Mouse (Mus musculus): ENCODE measurements around the gene Aco1. TPM values are rescaled to one million over a fixed set of nuclear protein-coding genes. Genes with fewer than 3 reads are reported as not detected.
A peak's percentile ranks its signal among the peaks of the same experiment; 100 is the strongest.

Aco1 gene
- total RNA-seq, 2 experiments from 2014 or later, result 18.5 to 19.2 TPM

DNA sequence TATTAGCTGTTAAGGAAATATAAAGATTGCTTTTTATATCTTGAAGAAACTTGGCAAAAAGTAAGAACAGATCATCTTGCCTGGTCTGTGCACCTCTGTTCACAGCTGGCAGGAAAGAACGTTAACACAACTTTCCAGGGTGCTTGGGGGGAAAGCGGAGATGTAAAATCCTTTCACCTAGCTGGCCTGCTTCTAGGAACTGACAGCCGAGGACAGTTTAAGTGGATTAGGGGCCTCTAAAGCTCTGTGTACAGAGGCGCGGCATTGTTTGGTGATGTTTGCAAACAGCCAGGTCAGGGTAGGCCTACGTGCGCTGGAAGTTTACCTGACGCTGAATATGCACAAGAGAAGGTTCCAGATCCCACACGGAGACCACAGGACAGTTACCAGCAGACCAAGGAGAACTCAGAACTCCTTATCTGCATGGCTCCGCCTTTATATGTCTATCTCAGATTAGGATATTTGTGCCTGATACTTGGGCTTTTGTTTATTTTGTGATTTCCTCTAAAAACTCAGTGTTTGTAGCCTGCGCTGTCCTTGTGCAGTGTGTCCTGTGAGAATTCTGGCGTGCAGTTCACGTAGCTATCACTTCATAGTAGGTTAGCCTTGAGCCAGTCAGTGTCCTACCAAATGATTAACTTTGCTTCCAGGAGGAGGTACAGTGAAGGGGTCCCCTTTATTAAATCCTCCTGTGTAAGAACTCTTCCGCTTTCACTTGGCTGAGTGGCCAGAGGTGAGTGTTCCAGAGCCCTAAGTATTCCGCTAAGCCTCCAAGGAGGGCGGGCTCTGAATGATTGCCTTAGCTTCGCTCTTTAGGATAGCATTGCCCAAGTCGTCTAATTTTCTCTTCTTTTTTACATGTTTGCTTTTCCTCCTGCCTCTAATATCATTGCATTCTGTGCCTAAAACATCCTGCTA lies 14.0 kb downstream of the Aco1 start:
- ATAC-seq (replicated peaks; ENCODE audit: poor library complexity), result no peak

DNA sequence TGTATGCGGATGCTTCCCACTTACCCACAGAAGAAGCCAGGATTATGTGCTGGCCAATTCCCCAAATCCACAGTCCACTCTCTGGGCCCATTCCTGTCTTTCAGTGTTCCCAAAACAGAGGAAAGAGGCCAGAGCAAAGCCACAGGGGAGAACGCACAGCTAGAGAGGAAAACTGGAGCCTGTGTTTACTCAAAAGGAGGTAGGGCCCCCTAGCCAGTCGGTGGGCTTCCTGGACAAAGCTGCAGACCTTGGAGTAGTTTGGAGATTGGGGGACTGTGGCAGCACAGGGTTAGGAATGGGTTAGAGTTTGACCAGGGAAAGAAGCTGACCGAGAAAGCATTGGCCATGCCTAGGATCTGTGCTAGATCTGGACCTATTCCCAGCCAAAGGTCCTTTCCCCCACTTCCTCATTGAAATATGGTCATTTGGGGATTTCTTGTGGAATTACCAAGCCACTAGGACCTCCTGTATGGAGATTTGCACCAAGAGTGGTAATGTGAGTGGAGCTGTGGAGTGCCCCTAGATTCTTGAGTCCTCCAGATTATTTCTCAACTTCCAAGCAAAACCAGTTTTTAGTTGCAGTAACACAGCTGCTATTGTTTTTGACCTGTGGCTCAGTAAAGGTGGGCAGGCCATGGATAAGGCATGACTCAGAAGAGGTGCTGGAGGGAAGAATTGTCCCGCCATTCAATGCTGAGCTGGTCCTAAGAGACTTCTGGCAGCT lies 14.8 kb downstream of the Aco1 start:
- no peak for ATAC-seq (replicated peaks; ENCODE audit: poor library complexity)

DNA sequence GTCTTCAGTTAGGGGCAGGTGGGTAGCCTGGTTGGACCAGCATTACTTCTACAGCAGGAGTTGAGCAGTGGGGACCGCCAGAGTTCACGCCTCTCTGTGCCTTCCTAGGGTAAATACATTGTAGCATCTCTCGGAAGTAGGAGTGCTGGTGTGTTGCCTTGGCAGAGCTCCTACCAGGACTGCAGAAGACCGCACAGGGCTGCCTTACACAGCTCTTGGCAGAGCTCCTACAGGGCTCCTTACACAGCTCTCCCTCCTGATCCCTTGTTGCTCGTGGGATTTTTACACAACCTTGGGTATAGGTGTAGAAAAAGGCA lies 15.3 kb downstream of the Aco1 start:
- ATAC-seq (replicated peaks; ENCODE audit: poor library complexity), result no peak

DNA sequence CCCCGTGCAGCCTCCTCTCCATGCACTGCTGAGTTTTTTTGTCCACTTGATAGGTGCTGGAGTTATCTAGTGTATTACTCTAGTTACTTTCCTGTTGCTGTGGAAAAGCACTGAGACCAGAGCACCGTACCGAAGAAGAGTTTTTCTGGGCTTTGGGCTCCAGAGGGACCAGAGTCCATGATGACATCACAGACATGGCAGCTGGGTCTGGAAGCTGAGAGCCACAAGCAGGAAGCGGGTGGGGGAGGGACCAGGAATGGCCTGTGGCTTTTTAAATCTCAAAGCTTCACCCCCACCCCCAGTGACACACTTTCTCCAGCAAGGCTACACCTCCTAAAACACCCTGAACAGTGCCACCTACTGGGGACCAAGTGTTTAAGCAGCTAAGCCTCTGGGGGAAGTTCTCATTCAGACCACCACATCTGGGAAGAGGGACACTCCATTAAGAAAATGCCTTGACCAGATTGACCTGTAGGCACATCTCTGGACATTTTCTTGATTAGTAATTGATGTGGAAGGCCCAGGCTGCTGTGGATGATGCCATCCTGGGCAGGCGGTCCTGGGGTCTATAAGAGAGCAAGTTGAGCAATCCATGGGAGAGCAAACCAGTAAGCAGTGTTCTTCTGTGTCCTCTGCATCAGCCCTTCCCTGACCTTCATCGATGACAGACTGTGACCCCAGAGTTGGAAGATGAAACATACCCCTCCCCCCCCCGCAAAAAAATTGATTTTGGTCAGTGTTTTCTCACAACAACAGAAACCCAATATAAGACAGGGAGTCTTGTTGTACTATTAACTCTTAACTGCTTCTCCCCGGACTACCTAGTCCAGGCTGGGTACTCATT lies 17.9 kb downstream of the Aco1 start:
- no peak for ATAC-seq (replicated peaks; ENCODE audit: poor library complexity)

DNA sequence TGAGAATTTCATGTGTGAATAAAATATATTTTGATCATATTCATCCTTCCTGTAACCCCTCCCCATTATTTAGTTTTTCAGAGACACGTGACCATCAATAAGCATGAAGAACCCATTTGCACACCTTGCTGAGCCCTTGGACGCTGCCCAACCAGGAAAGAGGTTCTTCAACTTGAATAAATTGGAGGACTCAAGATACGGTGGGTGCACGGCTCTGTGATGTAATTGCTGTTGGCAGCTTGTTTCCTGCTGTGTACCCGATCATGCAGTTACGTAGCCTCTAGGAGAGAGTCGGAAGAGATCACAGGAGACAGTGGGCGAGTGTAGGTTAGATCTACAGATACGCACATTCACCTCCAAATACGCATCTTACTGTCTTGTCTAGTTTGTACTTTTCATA lies 20.8 kb downstream of the Aco1 start:
- no peak for ATAC-seq (replicated peaks; ENCODE audit: poor library complexity)

DNA sequence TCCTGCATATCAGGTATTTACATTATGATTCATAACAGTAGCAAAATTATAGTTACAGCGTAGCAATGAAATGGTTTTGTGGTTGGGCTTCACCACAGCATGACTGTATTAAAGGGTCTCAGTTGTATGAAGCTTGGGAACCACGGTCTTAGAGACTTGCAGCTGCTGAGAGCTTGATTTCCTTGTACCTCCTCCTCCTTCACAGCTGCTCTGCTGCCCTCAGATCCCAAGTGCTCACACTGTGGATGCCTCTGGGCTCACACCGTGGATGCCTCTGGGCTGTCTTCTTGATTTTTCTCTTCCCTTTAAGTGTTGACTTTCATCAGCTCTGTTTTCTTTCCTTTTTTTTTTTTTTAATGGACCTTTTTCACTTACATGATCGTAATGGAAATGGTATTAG lies 28.6 kb downstream of the Aco1 start:
- no peak for ATAC-seq (replicated peaks; ENCODE audit: poor library complexity)

DNA sequence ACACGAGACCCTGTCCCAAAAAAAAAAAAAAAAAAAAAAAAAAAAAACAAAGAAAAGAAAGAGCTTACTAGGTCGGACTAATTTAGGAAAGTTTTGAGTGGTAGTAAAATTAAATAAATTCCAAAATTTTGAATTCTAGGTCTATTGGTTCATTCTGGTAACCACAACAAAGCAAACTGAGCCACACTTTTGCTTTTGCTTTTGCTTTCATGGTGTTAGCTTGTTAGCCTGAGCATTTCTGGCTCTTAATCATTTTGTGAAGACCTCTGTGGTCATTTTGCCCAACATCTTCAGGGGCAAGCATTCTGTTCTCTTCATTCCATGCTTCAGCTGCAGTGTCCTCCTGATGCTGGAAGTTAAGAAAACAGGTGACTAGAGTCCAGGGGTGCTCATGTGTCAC lies 29.5 kb downstream of the Aco1 start:
- no peak for ATAC-seq (replicated peaks; ENCODE audit: poor library complexity)

DNA sequence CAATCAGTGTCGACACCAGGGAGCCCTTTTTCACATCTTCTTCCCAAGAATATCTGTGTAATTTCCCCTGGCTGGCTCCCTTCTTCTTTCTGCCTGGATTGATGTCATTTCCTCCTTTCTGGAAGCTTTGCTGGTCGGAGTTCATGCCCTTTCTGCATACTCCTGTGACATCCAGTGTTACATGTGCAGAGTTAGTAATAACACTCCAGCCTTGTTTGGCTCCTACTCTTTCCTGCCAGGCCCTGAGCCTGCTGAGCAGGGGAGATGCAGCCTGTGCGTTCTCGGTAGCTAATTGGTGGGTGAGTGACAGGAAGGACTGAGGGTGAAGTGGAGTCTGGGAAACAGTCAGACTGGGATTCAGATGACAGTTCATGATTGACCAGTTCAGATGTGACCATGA lies 31.4 kb downstream of the Aco1 start:
- ATAC-seq (replicated peaks; ENCODE audit: poor library complexity), result no peak

DNA sequence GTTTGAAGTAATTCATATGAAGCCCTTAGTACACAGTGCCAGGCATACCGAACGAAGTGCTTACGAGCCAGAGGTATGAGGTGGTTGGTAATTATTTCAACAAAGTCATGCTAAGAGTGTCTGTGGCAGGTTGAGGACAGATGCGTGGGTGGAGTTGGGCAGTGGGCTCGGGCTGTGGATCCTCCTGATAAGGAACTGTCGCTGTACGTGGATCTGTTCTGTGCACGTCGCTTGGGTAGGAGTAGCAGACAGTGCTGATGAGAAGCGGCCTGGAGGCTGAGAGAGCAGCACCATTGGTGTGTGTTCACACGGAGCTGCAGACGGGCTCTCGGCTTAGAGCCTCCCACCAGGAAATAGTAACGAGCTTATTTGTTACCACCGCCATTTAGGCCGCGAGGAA lies 35.7 kb downstream of the Aco1 start:
- peak; percentile 54 for ATAC-seq (replicated peaks; ENCODE audit: poor library complexity)

DNA sequence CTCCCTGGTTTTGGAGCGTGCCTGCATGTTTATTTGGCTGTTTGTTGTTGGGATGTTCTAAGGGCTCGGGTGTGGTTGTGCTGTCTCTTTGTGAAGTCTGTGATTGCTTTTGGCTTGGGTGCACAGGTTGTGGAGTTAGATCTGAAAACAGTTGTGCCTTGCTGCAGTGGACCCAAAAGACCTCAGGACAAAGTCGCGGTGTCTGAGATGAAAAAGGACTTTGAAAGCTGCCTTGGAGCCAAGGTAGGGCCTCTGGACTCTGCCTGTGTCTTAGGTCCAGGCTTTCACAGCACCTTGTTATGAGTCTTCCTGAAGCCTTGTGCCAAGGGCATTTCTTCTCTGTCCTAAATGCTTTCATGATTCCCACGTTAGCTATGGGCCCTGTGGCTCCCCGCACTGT lies 37.2 kb downstream of the Aco1 start:
- no peak for ATAC-seq (replicated peaks; ENCODE audit: poor library complexity)

DNA sequence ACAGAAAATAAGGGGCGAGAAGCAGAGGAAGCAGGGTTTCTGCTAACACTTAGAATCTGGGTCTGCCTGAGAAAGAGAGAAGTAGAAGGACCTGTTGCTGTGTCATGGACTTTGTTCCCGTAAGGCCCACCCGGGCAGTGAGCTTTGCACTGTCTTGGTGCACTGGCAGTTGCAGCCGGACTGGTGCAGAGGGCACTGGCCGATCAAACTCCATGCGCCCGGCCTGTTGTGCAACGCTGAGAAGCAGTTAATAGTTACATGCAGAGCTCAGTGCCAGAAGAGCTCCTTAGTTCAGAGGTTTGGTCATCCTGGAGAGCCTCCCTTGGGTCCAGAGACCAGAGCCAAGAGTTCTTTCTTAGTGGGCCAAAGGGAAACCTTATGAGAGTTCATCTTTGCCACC lies 38.8 kb downstream of the Aco1 start:
- no peak for ATAC-seq (replicated peaks; ENCODE audit: poor library complexity)

DNA sequence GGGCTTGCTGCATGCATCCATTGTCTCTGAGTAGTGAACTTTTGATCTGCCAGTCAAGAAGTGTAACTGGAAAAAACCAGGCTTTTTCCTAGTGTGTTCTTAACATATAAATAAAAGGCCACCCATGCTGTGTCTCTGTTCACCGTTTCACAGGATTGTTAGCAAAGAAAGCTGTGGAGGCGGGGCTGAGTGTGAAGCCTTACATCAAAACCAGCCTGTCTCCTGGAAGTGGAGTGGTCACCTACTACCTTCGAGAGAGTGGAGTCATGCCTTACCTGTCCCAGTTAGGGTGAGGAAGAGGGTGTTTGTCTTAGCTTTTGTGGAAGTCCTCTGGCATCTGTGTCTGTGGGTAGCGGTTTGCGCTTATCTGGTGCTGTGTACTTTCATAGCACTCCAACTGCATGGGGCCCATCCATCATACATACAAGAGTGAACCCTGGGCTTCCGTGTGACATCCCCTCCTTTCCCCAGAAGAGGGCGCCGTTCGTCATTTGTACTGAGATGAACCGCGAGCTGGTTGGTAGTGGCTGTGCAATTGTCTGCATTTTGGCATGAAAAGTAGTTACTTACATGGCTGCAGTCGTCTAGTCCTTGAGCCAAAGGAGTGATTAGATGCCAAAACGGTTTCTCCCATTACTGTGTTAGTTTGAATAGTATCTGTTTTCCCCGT lies 39.9 kb downstream of the Aco1 start:
- ATAC-seq (replicated peaks; ENCODE audit: poor library complexity), result peak; percentile 98

DNA sequence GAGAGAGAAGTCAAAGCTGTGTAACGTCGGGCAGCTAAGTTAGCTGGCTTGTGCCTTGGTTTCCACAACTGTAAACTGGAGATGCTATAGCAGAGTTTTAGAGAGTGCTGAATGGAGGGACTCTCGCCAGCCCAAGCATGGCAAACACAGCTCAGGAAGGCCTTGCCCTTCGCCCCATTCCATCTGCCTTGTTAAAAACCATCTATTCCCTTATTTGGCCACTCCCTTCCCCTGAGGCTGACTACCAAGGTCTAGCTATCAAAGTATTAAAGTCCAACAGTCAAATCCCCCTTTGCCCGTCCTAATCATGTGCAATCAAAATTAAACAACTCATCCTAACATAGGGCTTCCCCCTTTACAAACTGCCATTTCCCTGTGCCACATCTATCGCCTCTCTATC lies 40.9 kb downstream of the Aco1 start:
- ATAC-seq (replicated peaks; ENCODE audit: poor library complexity), result no peak

DNA sequence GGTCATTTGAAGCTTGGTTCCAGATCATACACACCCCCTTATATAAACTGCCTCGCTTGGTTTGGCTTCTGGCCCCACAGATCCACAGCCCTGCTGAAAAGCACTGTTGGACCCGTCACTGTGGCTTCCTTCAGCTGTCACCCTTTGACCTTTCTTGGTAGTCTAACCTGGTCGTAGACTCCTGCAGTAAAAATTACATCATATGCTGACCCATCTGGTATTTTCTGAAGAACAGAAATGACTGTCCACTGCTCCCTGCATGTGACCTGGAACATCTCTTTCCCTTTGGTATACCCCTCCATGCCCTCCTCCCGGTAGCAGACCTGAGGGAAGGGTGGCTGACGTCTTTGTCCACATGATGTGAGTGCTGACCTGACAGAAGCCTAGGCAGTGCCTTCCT lies 41.6 kb downstream of the Aco1 start:
- no peak for ATAC-seq (replicated peaks; ENCODE audit: poor library complexity)

DNA sequence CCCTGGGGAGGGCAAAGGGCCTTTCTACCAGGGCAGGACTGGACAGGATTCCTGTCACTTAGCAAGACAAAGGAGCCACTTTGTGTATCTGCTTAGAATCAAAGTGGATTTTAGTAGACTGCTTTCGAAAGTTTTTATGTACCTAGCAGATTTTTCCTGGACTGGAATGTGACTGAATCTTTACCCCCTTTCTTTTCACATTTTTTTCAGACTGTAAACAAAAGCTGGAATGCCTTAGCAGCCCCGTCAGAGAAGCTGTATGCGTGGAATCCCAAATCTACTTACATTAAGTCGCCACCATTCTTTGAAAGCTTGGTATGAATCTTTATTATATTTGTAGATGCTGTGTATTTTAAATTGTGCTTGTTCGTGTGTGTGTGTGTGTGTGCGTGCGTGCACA lies 45.1 kb downstream of the Aco1 start:
- ATAC-seq (replicated peaks; ENCODE audit: poor library complexity), result no peak

DNA sequence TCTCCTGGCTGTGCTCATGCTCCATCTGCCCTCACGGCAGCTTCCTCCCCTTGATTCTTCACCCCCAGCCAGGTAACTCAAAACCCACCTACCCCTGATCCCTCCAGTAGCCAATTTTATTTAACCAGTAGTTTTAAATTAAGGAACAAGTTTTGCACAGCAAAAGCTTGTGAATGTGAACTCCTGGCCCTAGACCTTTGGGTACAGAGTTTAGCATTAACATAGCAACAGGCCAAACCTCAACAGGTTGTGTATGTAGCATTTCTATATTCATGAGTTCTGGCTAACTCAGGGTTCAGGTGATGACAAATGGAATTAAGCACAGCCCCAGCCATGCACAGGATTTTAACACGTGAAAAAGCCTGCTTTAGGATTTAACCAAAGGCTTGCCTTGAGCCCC lies 49.4 kb downstream of the Aco1 start:
- ATAC-seq (replicated peaks; ENCODE audit: poor library complexity), result no peak

DNA sequence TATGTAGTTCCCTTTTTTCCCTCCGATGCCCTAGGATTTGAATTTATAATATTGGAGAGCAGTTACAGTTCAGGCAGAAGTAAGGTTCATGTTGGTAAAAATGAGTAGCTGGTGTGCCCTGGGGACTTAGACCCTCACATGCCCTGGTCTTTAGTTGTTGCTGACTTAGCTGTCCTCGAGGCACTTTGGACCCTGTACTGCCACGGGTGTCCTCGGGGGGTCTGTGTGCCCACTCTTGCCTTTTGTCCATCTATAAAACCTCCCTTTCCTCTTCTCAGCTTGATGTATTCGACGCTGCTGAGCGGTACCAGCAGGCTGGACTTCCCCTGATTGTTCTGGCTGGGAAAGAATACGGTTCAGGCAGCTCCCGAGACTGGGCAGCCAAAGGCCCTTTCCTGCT lies 50.6 kb downstream of the Aco1 start:
- ATAC-seq (replicated peaks; ENCODE audit: poor library complexity), result no peak

DNA sequence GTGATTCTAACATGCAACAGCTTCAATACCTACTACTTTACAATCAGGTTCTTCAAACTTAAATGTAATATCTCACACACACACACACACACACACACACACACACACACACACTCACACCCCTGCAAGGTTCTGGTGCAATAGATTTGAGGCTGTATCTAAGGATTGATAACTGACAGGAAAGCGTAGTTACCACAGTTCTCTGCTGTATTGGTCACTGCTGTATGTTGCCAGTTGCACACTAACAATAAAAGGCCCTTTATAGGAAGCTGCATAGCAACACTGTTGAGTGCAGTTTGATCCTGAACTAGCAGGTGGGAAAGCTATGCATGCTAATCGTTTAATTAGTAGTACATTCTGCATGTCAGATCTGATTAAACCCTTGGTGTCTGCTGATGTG lies 52.5 kb downstream of the Aco1 start:
- ATAC-seq (replicated peaks; ENCODE audit: poor library complexity), result peak; percentile 83

DNA sequence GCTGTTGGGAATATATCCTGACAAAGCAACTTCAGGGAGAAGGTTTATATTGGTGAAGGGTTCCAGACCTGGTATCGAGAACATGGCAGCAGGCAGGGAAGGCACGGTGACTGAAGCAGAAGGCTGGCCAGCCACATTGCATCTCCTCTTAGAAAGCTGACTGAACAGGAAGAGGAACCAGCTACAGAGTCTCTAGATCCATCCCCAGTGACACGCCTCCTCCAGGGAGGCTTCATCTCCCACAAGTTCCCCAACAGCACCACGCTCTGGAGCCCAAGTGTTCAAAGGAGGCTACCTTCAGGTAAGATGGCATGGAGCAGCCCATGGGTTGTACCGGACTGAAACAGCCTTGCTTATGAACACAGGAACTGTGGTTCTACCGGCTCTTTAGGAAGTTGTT lies 59.3 kb downstream of the Aco1 start:
- peak; percentile 70 for ATAC-seq (replicated peaks; ENCODE audit: poor library complexity)

DNA sequence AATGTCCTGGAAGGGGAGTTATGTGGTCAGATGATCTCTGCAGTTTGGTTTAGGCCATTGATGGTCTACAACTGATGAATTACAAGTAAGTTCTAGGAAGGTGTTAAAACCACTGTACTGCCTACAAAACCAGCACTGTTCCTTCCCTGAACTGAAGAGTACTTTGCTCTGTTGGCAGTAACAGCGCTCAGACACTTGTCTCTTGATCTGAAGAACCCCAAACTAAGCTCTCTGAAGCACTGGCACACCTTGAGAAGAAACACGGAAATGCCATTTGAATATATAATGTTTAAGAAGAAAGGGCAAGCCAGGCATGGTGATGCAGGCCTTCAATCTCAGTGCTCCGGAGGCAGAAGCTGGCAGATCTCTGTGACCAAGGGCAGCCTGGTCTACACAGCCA lies 61.5 kb downstream of the Aco1 start:
- ATAC-seq (replicated peaks; ENCODE audit: poor library complexity), result no peak

DNA sequence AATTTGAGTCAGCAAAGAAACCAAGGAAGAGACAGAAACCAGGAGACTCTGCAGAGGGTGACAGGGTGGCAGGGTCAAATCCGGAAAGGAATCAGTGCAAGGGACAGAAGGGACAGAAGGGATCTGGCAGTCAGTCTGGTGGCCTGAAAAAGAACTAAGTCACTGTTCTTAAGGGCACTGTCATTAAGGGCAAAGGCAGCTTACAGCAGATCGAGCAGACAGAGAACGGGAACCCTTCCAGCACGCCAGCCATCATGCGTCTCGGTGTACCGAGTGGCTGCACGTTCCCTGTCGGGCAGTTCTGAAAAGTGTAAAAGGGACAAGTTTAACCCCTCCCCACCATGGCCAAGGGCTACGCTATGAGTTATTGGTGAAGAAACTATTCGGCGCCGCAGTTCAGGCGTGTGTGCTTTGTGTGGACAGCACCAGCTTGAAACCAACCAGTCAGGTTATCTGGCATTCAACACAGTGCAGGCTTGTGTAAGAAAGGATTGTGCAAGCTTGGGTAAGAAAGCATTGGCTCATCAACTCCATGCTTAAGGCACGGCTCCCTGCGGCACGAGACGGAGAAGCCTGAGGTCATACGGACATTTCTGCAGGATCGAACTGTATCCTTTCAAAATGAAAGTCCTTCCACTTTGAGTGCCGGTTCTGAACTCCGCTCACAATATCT lies 62.5 kb downstream of the Aco1 start:
- peak; percentile 85 for ATAC-seq (replicated peaks; ENCODE audit: poor library complexity)
